Comparison of ENCODE assay signal across 8 mouse cellular contexts in the genomic region with DNA sequence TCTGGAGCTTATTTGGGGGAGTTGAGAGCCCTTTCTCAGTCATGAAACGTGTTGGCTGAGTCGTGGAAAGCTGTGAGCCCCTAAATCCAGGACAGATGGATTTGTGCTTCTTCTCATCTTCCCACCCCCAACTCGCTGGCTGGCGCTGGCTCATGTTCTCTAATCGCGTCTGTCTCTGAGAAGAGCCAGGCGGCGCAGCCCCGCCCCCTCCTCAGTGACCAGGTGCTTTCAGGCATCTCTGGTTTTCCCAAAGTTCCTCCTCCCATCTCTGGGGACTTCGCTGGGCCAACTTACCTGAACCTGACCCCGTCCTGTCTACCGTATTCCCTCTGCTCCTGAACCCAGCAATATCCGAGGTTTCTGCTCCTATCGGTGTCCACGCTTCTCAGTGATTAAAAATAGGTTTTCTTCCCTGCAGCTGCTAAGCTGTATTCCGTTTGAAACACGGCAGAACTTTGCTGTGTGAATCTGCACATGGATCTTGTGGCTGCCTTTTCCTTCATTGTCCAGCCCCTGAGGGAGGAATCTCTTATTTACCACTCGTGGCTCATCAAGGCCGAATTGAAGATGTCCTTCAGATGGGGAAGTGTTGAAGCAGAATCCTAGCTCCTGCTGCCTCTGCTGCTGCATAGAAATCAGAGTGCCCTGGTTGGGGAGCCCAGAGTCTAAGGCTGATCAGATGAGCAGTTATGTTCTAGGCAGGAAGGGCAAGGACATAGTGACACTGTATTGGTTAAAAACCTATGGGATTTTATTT. TPM values are rescaled to one million over a fixed set of nuclear protein-coding genes. Genes with fewer than 3 reads are reported as not detected.
DNase-seq lines count a peak whose midpoint lies in the region; ATAC-seq lines count a peak whose summit lies in the region.

No protein-coding gene starts in this region.

- H3K27me3 ChIP-seq in kidney, embryonic 15.5 days = no peaks in the 10 kb centered on the region
- no peaks in the 10 kb centered on the region for H3K27me3 ChIP-seq in hindbrain, embryonic 10.5 days (ENCODE audit: insufficient read depth, poor library complexity, severe bottlenecking)
- 0 out of 2 replicates have a peak, but pooled peaks cover 5% of the 10 kb centered on the region for H3K27me3 ChIP-seq in limb, embryonic 12.5 days

- no peak for DNase-seq in kidney, adult 18-20 months
- DNase-seq in embryo, embryonic 11 days = peak; percentile 77
- peak; percentile 47 for DNase-seq in hindbrain, embryonic 10.5 days (ENCODE audit: low spot score)
- peak; percentile 86 for DNase-seq in right cerebral cortex, postnatal 10 days (ENCODE audit: low spot score in 2 of 2)
- DNase-seq in urinary bladder, postnatal 10 days (ENCODE audit: low spot score) = no peak
- no peak for DNase-seq in gastrocnemius, postnatal 14 days

- no peaks in the 10 kb centered on the region for H3K9me3 ChIP-seq in kidney, embryonic 15.5 days (replicated peaks)
- no peaks in the 10 kb centered on the region for H3K9me3 ChIP-seq in hindbrain, embryonic 10.5 days
- H3K9me3 ChIP-seq in limb, embryonic 12.5 days = no peaks in the 10 kb centered on the region

- 15% methylated on average over 19 of the region's 19 CpGs for WGBS in kidney, embryonic 15.5 days
- WGBS in hindbrain, embryonic 10.5 days = 17% methylated on average over 19 of the region's 19 CpGs
- 12% methylated on average over 19 of the region's 19 CpGs for WGBS in limb, embryonic 12.5 days

- intact Hi-C loops in gastrocnemius, postnatal 14 days (cut with DNase I; ENCODE audit: low total_unique reads) = no loop called here

- no peaks in the 10 kb centered on the region for H3K36me3 ChIP-seq in kidney, embryonic 15.5 days
- no peaks in the 10 kb centered on the region for H3K36me3 ChIP-seq in hindbrain, embryonic 10.5 days
- no peaks in the 10 kb centered on the region for H3K36me3 ChIP-seq in limb, embryonic 12.5 days

- H3K4me2 ChIP-seq in kidney, embryonic 15.5 days = peak overlapping the region; percentile 43
- H3K4me2 ChIP-seq in limb, embryonic 12.5 days = peak overlapping the region; percentile 65

- peaks cover 45% of the 10 kb centered on the region for H3K4me1 ChIP-seq in kidney, embryonic 15.5 days
- peaks cover 67% of the 10 kb centered on the region for H3K4me1 ChIP-seq in hindbrain, embryonic 10.5 days (replicated peaks)
- peaks cover 25% of the 10 kb centered on the region for H3K4me1 ChIP-seq in limb, embryonic 12.5 days (replicated peaks)

- H3K27ac ChIP-seq in kidney, embryonic 15.5 days = 0 out of 2 replicates have a peak overlapping the region, but pooled peaks have one; percentile 1
- peak overlapping the region; percentile 92 for H3K27ac ChIP-seq in hindbrain, embryonic 10.5 days
- H3K27ac ChIP-seq in limb, embryonic 12.5 days = peak overlapping the region; percentile 45; the same call in 1 of the 2 replicates

- 0 out of 2 replicates have a peak overlapping the region, but pooled peaks have one; percentile 5 for H3K9ac ChIP-seq in kidney, embryonic 15.5 days
- no peak overlapping the region; the same call in 1 of the 2 replicates for H3K9ac ChIP-seq in limb, embryonic 12.5 days (replicated peaks)

- no peak for ATAC-seq in kidney, embryonic 15.5 days (replicated peaks; ENCODE audit: low FRiP score)
- ATAC-seq in limb, embryonic 12.5 days (ENCODE audit: insufficient number of reproducible peaks, insufficient read depth, low FRiP score, low TSS enrichment, low read depth) = no peak

- H3K4me3 ChIP-seq in kidney, embryonic 15.5 days (replicated peaks) = peak overlapping the region; percentile 19
- H3K4me3 ChIP-seq in hindbrain, embryonic 10.5 days = peak overlapping the region; percentile 51
- peak overlapping the region; percentile 16; the same call in 1 of the 2 replicates for H3K4me3 ChIP-seq in limb, embryonic 12.5 days (replicated peaks)

RNA-seq across cellular contexts. Expression of gene Psmg4, which starts 12.3 kb away (rescaled TPM):
- 79.0 and 88.7 TPM in 2 replicates for polyA plus RNA-seq in kidney, embryonic 15.5 days (2015; fragmentation: Nextera tagmentation; extraction: Ambion mirVana)
- polyA plus RNA-seq in hindbrain, embryonic 10.5 days (2016; fragmentation: Nextera tagmentation; extraction: Ambion mirVana) = 115 and 116 TPM in 2 replicates
- polyA plus RNA-seq in limb, embryonic 12.5 days (2016; fragmentation: Nextera tagmentation; extraction: Ambion mirVana) = 102 and 106 TPM in 2 replicates
- total RNA-seq in gastrocnemius, postnatal 14 days (2021) = 10 to 100 TPM; 26.0 to 26.9 TPM

RNA-seq across cellular contexts. Expression of gene Tubb2b, which starts 20.2 kb away (rescaled TPM):
- polyA plus RNA-seq in kidney, embryonic 15.5 days (2015; fragmentation: Nextera tagmentation; extraction: Ambion mirVana) = 29.3 and 36.6 TPM in 2 replicates
- 187 and 370 TPM in 2 replicates for polyA plus RNA-seq in hindbrain, embryonic 10.5 days (2016; fragmentation: Nextera tagmentation; extraction: Ambion mirVana)
- polyA plus RNA-seq in limb, embryonic 12.5 days (2016; fragmentation: Nextera tagmentation; extraction: Ambion mirVana) = 25.6 and 27.1 TPM in 2 replicates
- total RNA-seq in gastrocnemius, postnatal 14 days (2021) = 1 to 10 TPM; 5.8 to 7.5 TPM

Comparison
In these comparisons a context has a peak if more than half of its experiments do, and no peak if none do; other contexts are left out.
1. H3K27ac ChIP-seq: peak in every context shown above with its lines; median percentile 92 in hindbrain, embryonic 10.5 days; 45 in limb, embryonic 12.5 days; 1 in kidney, embryonic 15.5 days.
2. DNase-seq: peak in embryo, embryonic 11 days (single experiment), hindbrain, embryonic 10.5 days (single experiment) and right cerebral cortex, postnatal 10 days (2 of 2); none in kidney, adult 18-20 months (single experiment), urinary bladder, postnatal 10 days (single experiment) and gastrocnemius, postnatal 14 days (single experiment).
3. Peak in every context shown above with its lines, with median percentiles within 50 percentile points of each other: H3K4me3 ChIP-seq.